Mouse (Mus musculus): ENCODE data around the gene Gal3st2. TPM values are rescaled to one million over a fixed set of nuclear protein-coding genes. Genes with fewer than 3 reads are reported as not detected.
"Not testable (repeated sequence)": the region's sequence is repeated elsewhere in the genome, so short reads cannot be mapped to it uniquely, and the experiment has no call there.

The Gal3st2 gene
- polyA plus RNA-seq, 1 experiment from 2014 or later = not detected

- ATAC-seq; H3K4me1 ChIP-seq (replicated peaks; ENCODE audit: control insufficient read depth, insufficient read depth, low read length); H3K4me3 ChIP-seq (replicated peaks; ENCODE audit: low read length); H3K27me3 ChIP-seq (replicated peaks; ENCODE audit: control insufficient read depth, insufficient read depth, low read length); H3K9ac ChIP-seq (replicated peaks; ENCODE audit: low read depth, low read length); H3K4me2 ChIP-seq (ENCODE audit: low read length); H3K27ac ChIP-seq (ENCODE audit: low read length); H3K36me3 ChIP-seq (ENCODE audit: control insufficient read depth, insufficient read depth); H3K9me3 ChIP-seq (ENCODE audit: control insufficient read depth, low read length): not testable (repeated sequence)
- 73% methylated on average over 2 of the region's 5 CpGs for WGBS
Measured at GRCm38 (mm10) chr1:93906690-93907089, 45.6 kb downstream of the Gal3st2 start.

DNA sequence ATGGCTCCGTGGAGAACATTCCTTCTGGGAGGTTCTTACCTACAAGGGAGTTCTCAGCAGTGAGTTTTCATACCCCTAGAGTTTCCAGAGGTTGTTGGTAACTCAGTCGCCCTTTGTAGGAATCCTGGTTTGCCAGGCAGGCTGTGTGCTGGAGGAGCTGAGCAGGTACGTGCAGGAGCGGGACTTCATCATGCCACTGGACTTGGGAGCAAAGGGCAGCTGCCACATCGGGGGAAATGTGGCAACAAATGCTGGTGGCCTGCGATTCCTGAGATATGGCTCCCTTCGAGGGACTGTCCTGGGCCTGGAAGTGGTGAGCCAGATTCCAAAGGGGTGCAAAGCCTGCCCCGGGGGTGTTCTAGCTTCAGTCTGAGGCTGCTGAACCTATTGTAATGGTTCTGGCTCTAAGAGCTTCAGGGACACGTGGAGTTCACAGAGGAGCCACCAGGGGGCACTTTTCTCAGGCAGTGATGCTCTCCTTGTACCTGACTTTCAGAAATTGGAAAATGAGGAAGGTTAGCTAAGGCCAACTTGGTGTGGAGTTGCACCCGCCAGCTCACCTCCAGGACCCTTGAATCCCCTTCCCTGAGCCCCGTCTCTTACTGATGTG is 48.0 kb downstream of the Gal3st2 start:
- H3K27me3 ChIP-seq (replicated peaks; ENCODE audit: control insufficient read depth, insufficient read depth, low read length); H3K27ac ChIP-seq (ENCODE audit: low read length); H3K4me1 ChIP-seq (replicated peaks; ENCODE audit: control insufficient read depth, insufficient read depth, low read length); H3K4me3 ChIP-seq (replicated peaks; ENCODE audit: low read length); H3K9me3 ChIP-seq (ENCODE audit: control insufficient read depth, low read length); H3K4me2 ChIP-seq (ENCODE audit: low read length); ATAC-seq; H3K9ac ChIP-seq (replicated peaks; ENCODE audit: low read depth, low read length); H3K36me3 ChIP-seq (ENCODE audit: control insufficient read depth, insufficient read depth): not testable (repeated sequence)
- WGBS = no CpG with 5 or more reads among the region's 11 CpGs

DNA sequence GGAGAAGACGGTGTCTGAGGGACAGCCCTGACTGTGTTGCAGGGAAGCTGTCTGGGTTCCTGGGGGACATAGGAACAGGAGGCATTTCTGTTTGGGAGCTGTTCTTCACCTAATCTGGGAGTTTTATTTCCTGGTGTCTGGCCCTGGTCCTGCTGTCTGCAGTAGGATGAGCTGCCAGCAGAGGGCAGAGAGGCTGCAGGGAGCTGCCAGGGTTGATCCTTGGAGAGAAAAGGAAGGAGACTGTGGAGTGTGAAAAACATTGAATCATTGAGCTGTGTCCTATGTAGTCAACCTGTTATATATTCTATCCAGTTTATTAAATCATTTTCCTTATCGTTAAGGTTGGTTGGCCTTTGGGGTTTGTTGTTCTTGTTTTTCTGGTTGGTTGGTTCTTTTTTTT is 50.8 kb downstream of the Gal3st2 start:
- H3K9me3 ChIP-seq (ENCODE audit: control insufficient read depth, low read length); H3K4me3 ChIP-seq (replicated peaks; ENCODE audit: low read length); H3K36me3 ChIP-seq (ENCODE audit: control insufficient read depth, insufficient read depth); H3K27me3 ChIP-seq (replicated peaks; ENCODE audit: control insufficient read depth, insufficient read depth, low read length); H3K27ac ChIP-seq (ENCODE audit: low read length); H3K4me1 ChIP-seq (replicated peaks; ENCODE audit: control insufficient read depth, insufficient read depth, low read length); H3K9ac ChIP-seq (replicated peaks; ENCODE audit: low read depth, low read length); H3K4me2 ChIP-seq (ENCODE audit: low read length): not testable (repeated sequence)
- no CpG with 5 or more reads among the region's 2 CpGs for WGBS
- ATAC-seq = peak; percentile 74

GRCm38 (mm10) chr1:93917160-93917559 is 56.1 kb downstream of the Gal3st2 start:
- H3K4me3 ChIP-seq (replicated peaks; ENCODE audit: low read length); ATAC-seq; H3K27ac ChIP-seq (ENCODE audit: low read length); H3K9me3 ChIP-seq (ENCODE audit: control insufficient read depth, low read length); H3K4me1 ChIP-seq (replicated peaks; ENCODE audit: control insufficient read depth, insufficient read depth, low read length); H3K9ac ChIP-seq (replicated peaks; ENCODE audit: low read depth, low read length); H3K27me3 ChIP-seq (replicated peaks; ENCODE audit: control insufficient read depth, insufficient read depth, low read length); H3K36me3 ChIP-seq (ENCODE audit: control insufficient read depth, insufficient read depth); H3K4me2 ChIP-seq (ENCODE audit: low read length): not testable (repeated sequence)
- 94% methylated on average over 3 of the region's 3 CpGs for WGBS

DNA sequence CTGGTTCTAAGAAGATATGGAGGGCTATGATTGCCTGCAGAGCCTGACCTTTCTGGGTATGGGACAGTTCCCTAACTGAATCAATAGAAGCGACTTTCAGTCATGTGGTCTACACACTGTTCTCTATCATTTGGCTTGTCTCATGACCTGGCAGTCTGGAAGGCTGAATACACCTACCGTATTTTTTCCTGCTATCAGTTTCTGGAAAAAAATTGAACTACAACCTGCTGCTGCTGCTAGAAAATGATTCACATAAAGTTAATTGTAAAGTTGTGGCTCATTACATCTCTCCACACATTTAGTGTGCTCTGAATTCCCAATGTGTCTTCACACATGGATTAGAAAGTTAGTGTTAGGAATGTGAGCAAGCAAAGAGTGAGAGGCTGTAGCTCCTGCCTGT is 56.9 kb downstream of the Gal3st2 start, which contains the start of gene Gal3st2b:
Gal3st2b (plus strand) TSS at position 301 of the 400 bp plus-strand sequence.
- H3K9me3 ChIP-seq (ENCODE audit: control insufficient read depth, low read length); H3K4me1 ChIP-seq (replicated peaks; ENCODE audit: control insufficient read depth, insufficient read depth, low read length); H3K27ac ChIP-seq (ENCODE audit: low read length); H3K4me2 ChIP-seq (ENCODE audit: low read length); H3K9ac ChIP-seq (replicated peaks; ENCODE audit: low read depth, low read length); H3K4me3 ChIP-seq (replicated peaks; ENCODE audit: low read length); H3K36me3 ChIP-seq (ENCODE audit: control insufficient read depth, insufficient read depth); ATAC-seq; H3K27me3 ChIP-seq (replicated peaks; ENCODE audit: control insufficient read depth, insufficient read depth, low read length): not testable (repeated sequence)
- 91% methylated on average over 2 of the region's 2 CpGs for WGBS

- H3K27me3 ChIP-seq (replicated peaks; ENCODE audit: control insufficient read depth, insufficient read depth, low read length); H3K4me3 ChIP-seq (replicated peaks; ENCODE audit: low read length); H3K4me1 ChIP-seq (replicated peaks; ENCODE audit: control insufficient read depth, insufficient read depth, low read length); H3K4me2 ChIP-seq (ENCODE audit: low read length); H3K9ac ChIP-seq (replicated peaks; ENCODE audit: low read depth, low read length); H3K36me3 ChIP-seq (ENCODE audit: control insufficient read depth, insufficient read depth); ATAC-seq; H3K27ac ChIP-seq (ENCODE audit: low read length); H3K9me3 ChIP-seq (ENCODE audit: control insufficient read depth, low read length): not testable (repeated sequence)
- 71% methylated on average over 1 of the region's 1 CpGs for WGBS
Measured at GRCm38 (mm10) chr1:93918775-93919174, 57.7 kb downstream of the Gal3st2 start.

DNA sequence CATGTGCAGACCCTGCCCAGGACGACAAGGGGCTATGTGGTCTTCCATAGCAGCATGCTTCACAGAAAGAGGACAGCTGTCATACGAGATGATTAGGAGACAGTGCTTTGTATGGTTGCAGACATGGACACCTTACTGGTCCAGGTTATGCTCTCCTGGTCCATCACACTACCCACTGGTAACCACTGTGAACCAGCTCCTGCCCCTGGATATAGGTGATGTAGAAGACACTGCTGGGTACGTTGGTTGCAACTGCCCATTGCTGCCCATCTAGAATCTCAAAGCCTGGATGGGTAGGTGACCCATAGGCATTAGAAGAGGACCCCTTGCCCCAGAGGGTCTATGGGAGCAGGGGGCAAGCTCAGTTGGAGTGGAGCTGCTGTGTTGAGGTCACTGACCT is 58.2 kb downstream of the Gal3st2 start:
- not testable (repeated sequence) for H3K9me3 ChIP-seq (ENCODE audit: control insufficient read depth, low read length); H3K4me3 ChIP-seq (replicated peaks; ENCODE audit: low read length); H3K27ac ChIP-seq (ENCODE audit: low read length); H3K4me1 ChIP-seq (replicated peaks; ENCODE audit: control insufficient read depth, insufficient read depth, low read length); H3K36me3 ChIP-seq (ENCODE audit: control insufficient read depth, insufficient read depth); H3K27me3 ChIP-seq (replicated peaks; ENCODE audit: control insufficient read depth, insufficient read depth, low read length); H3K9ac ChIP-seq (replicated peaks; ENCODE audit: low read depth, low read length); H3K4me2 ChIP-seq (ENCODE audit: low read length); ATAC-seq
- 90% methylated on average over 3 of the region's 3 CpGs for WGBS

GRCm38 (mm10) chr1:93922609-93923008 is 61.5 kb downstream of the Gal3st2 start:
- not testable (repeated sequence) for H3K36me3 ChIP-seq (ENCODE audit: control insufficient read depth, insufficient read depth); H3K4me2 ChIP-seq (ENCODE audit: low read length); H3K9me3 ChIP-seq (ENCODE audit: control insufficient read depth, low read length); H3K27me3 ChIP-seq (replicated peaks; ENCODE audit: control insufficient read depth, insufficient read depth, low read length); H3K27ac ChIP-seq (ENCODE audit: low read length); H3K9ac ChIP-seq (replicated peaks; ENCODE audit: low read depth, low read length); ATAC-seq; H3K4me3 ChIP-seq (replicated peaks; ENCODE audit: low read length); H3K4me1 ChIP-seq (replicated peaks; ENCODE audit: control insufficient read depth, insufficient read depth, low read length)
- WGBS = 94% methylated on average over 3 of the region's 3 CpGs

DNA sequence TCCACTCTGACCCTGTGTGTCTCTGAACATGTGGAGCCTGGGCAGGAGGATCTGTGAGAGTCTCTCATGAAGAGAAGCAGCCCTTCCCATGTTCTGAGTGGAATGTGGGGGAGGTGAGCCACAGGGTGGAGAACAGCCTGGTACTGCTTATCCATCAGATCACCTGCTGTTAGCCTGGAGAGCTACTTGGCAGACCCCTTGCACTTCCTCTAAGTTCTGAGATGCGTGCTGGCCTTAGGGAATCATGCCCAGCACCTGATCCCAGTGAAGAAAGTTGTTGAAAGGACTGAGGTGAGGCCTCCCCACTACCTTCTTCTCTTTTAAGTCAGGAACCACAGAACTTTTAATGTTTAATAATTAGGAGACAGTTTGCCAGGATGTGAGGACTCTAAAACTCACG is 62.0 kb downstream of the Gal3st2 start:
- H3K36me3 ChIP-seq (ENCODE audit: control insufficient read depth, insufficient read depth); ATAC-seq; H3K4me3 ChIP-seq (replicated peaks; ENCODE audit: low read length); H3K9ac ChIP-seq (replicated peaks; ENCODE audit: low read depth, low read length); H3K4me1 ChIP-seq (replicated peaks; ENCODE audit: control insufficient read depth, insufficient read depth, low read length); H3K9me3 ChIP-seq (ENCODE audit: control insufficient read depth, low read length); H3K27ac ChIP-seq (ENCODE audit: low read length); H3K27me3 ChIP-seq (replicated peaks; ENCODE audit: control insufficient read depth, insufficient read depth, low read length); H3K4me2 ChIP-seq (ENCODE audit: low read length): not testable (repeated sequence)
- 63% methylated on average over 2 of the region's 2 CpGs for WGBS
